Mouse (Mus musculus): Measurements from ENCODE around the gene Cgref1.

The Cgref1 gene

GRCm38 (mm10) chr5:30944956-30945781, at the start of gene Cgref1:
Gene Cgref1, minus strand, starts transcription at chr5:30945591.
- DNase-seq = peak; percentile 78 to 82

DNA sequence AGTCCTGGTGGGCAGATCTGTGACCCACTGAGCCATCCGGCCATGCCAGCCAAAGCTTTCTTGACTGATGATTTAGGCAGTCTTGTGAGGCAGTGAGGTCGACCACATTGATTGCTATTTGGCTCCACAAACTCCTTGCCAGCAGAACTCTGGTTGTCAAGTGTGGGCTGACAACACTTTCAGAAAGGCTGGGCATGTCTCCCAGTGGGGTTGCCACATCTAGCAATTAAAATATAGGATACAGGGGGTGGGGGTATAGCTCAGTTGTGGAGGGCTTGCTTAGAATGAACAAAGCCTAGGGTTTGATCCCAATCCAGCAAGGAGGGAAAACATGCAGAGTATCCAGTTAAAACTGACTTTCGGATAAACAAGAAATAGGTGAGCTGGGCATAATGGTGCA, 48.7 kb upstream of the Cgref1 start:
- DNase-seq = no peak

GRCm38 (mm10) chr5:30992980-30993676, 47.7 kb upstream of the Cgref1 start:
- DNase-seq = no peak

DNA sequence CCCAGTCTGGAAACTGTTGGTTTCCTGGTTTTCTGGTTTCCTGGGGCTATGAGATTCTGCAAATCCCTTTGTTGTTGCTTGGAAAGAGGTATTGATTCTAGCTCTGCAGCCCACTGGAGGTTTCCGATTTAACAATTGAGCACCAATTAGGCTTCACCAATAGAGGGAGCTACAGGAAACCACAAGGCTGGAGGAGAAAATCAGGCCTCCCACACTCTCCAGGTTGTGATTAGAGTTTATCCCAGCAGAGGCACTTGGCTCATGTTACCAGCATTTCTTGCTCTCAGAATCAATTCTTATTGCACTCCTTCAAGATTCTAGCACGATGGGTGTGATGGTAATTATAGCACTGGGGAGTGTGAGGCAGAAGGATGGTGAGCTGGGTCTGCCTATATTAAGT, 37.0 kb upstream of the Cgref1 start:
- DNase-seq = peak in 1 of 2 experiments; percentile 7

DNA sequence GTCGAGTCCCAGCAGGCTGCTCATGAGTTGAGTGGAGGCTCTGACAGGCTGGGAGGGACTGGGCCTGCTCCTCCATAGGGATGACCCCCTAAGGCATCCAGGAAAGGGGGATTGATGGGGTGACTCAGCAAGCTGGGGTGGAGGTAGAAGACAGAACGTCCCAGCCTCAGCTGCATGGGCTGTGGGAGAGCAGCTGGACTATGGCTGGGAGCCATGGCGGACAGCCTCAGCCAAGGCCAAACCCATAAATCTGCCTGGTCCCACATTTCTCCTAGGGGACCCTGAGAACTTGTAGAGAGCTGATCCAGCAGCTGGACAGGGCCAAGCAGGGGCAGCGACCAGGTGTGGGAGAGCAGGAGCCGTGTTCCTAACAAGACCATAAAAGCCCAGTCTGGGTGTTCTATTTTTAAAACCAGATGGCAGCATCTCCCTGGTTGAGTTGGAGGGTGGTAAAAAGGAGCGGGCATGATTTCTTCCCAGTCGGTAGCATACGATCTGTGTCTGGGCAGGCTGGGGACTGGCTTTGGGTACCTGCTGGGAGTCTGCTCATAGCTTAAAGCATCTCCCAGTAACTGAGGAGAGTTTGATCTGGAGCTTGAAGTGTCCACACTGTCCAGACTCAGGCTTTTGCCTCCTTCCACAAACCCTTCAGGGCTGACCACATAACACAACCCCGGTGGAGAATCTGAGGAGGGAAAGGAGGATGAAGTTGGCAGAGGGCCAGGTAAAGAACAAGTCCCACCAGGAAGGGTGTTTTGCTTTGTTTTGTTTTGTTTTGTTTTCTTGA, 29.7 kb upstream of the Cgref1 start:
- no peak for DNase-seq

- DNase-seq = no peak
These were observed 24.0 kb upstream of the Cgref1 start for GRCm38 (mm10) chr5:30969440-30969839.

DNA sequence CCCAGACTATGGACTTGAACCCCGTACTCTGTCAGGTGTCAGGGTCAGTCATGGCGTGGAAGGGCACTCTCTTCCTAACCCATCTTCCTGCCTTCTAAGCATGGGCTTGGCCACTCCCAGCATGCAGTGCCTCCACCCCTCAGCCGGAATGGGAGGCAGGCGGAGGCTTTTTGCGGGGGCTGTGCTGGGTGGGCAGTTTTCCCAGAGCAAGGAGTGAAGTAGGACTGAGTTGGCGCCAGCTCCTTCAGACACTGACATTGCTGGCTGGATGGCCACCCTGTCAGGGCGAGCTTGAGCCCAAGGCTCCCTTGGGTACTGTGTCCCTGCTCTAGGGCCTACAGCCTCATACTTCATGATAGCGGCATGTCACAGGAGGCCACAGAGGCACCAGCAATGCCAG, 23.0 kb upstream of the Cgref1 start, which contains the start of gene Tcf23:
TSS of gene Tcf23 (plus strand) at position 247 of the 400 bp plus-strand sequence.
- DNase-seq = no peak

GRCm38 (mm10) chr5:30966189-30966588, 20.8 kb upstream of the Cgref1 start:
- DNase-seq = no peak

GRCm38 (mm10) chr5:30963916-30964315, 18.5 kb upstream of the Cgref1 start:
- no peak for DNase-seq

DNA sequence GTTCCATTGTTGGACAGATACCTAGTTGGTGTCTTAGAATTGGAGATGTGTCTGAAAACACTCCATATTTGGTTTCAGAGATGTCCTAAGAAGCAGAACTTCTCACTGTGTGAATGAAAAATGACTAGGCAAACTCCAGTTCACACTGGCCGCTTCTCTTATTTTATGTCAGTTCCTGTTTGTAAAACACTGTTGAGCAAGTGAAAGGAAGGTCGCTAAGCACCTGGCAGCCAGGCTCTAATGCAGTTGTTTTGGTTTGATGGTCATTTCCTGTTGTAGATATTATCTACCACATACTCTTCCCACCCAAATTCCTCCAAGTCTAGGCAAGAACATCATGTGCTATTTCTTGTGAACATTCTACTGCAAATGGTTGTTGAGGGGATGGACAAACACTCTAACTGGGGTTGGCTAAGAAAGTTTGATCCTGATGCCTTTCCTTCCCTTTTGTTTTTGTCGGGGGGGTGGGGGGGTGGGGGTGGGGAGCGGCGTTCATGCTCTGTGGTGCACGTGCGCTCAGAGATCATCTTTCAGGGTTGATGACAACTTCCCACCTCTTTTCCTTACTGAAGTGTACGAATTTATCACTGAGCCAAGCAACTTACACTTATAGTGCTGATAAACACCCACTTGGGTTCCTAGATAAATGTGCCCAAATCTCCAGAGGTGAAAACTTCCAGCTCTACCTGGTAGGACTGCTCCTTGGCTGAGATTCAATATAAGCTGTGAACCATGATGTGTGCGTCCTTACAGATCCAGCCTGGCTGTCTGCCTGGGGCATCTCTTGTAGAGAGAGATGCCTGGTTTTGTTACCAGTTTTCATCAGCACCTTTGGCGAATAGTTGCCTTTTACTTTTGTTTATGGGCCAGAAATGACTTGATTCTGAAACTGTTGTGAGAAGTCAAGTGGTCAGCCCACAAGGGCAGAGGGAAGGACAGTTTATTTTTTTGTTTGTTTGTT, 16.4 kb upstream of the Cgref1 start:
- no peak for DNase-seq

GRCm38 (mm10) chr5:30960814-30961213, 15.4 kb upstream of the Cgref1 start:
- DNase-seq = no peak

DNA sequence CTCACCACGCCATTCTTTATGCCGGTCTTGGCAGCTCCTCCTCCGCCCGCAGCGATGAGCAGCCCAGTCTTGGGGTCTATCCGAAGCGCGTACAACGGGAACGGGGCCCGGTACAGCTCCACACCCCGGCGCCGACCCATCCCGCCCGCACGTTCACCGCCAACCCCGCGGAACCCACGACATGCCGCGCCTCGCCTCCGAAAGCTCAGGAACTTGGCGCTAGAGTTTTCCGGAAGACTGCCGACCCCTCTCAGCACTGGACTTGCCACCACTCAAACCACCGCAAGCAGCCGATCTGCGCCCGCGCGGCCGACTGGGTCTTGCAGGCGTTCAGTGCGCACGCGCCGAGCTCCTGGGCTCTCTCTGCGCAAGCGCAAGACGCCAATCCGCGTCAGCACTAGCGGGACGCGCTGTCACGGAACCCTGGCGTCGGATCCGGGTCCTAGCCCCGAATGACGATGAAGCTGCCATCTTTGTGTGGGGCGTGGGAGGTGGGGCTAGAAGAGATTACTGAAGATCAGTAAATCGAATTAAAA, 14.6 kb upstream of the Cgref1 start, which contains the start of gene Preb:
TSS of gene Preb (minus strand) at position 396 of the 536 bp plus-strand sequence.
- peak; percentile 98 to 100 for DNase-seq

- DNase-seq = peak in 1 of 2 experiments; percentile 18
These were observed 13.9 kb upstream of the Cgref1 start for GRCm38 (mm10) chr5:30959198-30959854.

DNA sequence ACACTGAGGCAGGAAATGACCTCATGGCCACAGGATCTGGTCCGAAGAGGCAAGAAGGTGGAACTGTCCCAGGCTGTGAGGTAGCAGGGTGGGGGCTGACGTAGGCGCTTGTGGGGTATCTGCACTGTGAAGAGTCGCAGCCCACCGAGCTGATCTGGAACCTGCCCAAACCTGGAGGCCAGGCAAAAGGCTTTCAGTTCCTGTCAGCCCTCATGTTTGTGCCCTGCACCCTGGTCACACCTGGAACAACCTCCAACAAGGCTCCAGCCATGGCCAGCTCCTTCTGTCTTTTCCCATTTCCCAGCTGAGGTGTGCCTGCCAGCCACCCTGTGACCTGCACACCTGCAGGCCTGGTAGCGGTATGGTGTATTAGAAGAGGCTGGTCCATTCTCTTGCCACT, 12.5 kb upstream of the Cgref1 start:
- DNase-seq = peak in 1 of 2 experiments; percentile 13

DNA sequence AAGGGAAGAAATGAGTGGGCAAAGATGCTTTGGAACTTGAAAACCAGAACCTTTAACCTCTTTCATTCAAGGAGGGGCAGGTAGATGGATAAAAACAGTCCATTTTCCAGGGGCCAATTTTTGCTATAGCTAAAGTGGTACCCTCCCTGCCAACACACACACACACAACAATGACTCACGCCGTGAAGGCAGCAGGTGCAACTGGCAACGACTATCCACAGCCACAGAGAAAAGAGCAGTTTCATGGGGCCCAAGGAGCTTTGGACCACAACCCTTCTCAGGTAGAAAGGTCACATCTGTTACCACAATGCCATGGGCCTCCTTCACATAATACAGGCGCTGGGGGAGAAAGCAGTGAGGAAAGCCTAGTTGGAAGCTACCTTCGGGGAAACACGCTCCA, 10.4 kb upstream of the Cgref1 start:
- peak in 1 of 2 experiments; percentile 30 for DNase-seq

- DNase-seq = peak in 1 of 2 experiments; percentile 21
These were observed 9.2 kb upstream of the Cgref1 start for GRCm38 (mm10) chr5:30954556-30954955.

DNA sequence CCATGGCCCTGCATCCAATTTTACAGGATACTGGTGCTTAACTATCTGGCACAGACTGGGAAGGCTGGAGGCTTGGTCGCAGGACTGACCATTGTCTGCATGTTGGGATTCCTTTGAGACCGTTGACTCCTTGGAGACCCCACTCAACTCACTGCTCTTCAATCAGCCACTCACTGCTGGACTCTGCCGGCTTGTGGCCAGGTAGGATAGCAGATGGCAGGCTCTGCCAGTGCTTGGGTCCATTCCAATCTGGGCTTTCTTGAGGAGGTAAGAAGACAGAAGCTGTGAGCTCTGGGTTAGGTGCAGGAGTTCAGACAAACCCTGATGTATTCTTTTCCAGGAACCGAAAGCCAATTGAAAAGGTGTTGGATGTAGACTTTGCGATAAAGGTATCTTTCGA, 8.7 kb upstream of the Cgref1 start:
- DNase-seq = peak; percentile 64

DNA sequence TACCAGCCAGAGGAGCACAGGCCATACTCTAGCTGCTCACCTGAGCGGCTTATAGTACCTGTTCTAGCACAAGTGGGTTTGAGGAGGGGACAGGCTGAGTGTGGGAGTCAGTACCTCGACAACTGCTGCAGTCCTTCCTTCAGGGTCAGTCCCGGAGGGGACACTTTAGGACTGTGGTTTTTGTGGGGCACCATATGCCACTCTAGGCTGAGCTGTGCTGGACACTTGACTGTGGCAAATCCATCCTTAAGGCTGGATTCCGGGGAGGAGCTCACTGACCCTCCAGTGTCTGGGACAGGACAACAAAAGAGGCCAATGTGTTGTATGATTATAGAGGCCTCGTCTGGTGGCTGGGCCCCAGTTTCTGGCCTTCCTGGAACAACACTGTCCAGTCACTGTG, 7.2 kb upstream of the Cgref1 start:
- peak in 1 of 2 experiments; percentile 17 for DNase-seq

- no peak for DNase-seq
These were observed 6.3 kb upstream of the Cgref1 start for GRCm38 (mm10) chr5:30951706-30952105.

- DNase-seq = peak in 1 of 2 experiments; percentile 10
These were observed 5.5 kb upstream of the Cgref1 start for GRCm38 (mm10) chr5:30950922-30951321.

GRCm38 (mm10) chr5:30950451-30950850, 5.1 kb upstream of the Cgref1 start:
- peak; percentile 43 to 50 for DNase-seq
